Mouse (Mus musculus): Measurements from ENCODE around the gene Mdm2.

Mdm2 gene

DNA sequence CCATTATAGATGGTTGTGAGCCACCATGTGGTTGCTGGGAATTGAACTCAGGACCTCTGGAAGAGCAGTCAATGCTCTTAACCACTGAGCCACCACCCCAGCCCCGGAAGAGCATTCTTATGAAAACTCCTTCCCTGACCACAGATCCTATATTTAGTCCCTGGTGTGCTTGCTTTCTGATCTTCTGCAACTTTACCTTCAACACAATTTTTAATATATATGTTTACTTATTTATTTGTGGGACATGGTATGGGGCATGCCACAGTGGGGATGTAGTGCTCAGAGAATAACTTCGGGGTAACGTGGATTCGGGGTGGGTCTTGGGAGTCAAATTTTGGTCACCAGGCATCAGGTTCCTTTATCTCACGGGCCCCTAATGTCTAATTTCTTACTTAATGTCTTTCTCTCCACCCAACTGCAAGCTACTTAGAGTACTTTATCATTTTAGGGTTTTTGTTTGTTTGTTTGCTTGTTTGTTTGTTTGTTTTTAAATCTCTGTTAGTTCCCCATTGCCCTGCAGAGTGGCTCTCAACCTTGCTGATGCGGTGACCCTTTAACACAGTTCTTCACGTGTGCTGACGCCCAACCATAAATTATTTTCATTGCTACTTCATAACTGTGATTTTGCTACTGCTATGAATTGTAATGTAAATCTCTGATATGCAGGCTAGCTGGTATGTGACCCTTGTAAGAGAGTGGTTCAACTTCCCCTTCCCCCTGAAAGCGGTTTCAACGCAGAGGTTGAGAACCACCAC is 41.8 kb downstream of the Mdm2 start:
- no peak for DNase-seq (ENCODE audit: low read depth, low spot score)

DNA sequence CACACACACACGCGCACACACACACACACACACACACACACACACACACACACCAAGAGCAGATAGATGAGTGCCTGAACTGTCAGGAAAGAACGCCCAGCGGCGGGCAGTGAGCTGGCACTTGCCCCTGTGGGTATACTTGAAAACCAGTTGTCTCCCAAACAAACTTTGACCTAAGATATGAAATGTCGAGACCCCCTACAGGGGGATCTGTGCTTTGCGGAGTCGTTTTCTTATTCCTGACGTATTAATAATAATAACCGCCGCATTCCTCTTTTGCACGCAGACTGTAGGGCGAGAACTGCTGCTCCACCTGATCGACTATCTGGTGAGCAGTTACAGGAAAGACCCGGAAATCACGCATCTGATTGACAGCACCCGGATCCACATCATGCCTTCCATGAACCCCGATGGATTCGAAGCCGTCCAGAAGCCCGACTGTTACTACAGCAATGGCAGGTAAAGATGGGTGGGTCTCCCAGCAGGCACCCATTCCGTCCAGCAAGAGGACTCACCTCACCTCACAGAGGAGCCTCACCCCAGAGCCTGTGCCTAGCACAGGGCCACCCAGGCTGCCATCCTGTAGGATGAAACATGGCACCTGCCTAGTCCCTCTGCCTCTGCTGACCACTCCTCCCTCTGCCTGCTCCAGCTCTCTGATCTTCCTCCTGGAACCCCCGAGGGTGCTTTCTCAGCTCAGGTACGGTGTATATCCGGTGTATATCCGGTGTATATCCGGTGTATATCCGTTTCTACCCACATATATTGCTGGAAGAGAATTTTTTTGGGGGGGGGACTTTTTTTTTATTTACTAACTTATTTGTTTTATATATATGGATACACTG is 42.7 kb downstream of the Mdm2 start:
- no peak for DNase-seq (ENCODE audit: low read depth, low spot score)

DNA sequence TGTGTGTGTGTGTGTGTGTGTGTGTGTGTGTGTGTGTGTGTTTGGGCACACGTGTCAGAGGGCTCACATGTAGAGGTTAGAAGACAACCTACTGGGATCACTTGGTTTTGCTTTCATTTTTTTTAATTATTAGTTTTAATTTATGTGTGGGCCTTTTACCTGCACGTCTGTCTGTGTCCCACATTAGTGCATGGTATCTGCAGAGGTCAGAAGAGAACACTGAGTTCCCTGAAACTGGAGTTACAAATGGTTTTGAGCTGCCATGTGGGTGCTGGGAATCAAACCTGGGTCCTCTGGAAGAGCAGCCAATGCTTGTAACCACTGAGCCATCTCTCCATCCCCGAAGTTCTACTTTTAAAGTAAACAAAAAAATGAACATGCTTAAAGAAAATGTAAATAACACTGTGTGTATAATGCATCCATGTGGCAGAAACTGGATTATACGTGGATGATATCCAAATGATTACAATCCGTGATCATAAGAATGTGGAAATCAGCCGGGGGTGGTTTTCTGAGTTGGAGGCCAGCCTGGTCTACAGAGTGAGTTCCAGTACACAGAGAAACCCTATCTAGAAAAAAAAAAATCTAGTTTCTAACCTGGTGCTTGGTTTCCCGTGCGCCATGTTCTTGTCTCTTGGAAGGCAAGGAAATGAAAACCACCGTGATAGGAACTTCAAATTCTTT is 43.5 kb downstream of the Mdm2 start:
- no peak for DNase-seq (ENCODE audit: low read depth, low spot score)

DNA sequence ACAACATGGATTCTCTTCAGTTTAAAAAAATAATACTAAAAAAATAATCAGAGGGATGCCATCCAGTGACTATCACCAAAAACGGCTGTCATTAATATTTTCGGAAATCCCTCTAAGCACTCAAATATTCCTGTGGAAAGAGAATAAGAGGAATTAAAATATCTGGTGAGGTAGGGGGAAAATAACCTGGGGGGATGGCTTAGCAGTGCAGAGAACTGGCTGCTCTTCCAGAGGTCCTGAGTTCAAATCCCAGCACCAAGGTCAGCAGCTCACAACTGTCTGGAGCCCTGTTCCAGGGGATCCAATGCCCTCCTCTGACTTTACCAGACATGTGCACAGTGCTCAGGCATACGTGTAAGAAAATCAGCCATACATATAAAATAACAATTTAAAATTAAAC is 44.2 kb downstream of the Mdm2 start:
- DNase-seq (ENCODE audit: low read depth, low spot score): no peak

DNA sequence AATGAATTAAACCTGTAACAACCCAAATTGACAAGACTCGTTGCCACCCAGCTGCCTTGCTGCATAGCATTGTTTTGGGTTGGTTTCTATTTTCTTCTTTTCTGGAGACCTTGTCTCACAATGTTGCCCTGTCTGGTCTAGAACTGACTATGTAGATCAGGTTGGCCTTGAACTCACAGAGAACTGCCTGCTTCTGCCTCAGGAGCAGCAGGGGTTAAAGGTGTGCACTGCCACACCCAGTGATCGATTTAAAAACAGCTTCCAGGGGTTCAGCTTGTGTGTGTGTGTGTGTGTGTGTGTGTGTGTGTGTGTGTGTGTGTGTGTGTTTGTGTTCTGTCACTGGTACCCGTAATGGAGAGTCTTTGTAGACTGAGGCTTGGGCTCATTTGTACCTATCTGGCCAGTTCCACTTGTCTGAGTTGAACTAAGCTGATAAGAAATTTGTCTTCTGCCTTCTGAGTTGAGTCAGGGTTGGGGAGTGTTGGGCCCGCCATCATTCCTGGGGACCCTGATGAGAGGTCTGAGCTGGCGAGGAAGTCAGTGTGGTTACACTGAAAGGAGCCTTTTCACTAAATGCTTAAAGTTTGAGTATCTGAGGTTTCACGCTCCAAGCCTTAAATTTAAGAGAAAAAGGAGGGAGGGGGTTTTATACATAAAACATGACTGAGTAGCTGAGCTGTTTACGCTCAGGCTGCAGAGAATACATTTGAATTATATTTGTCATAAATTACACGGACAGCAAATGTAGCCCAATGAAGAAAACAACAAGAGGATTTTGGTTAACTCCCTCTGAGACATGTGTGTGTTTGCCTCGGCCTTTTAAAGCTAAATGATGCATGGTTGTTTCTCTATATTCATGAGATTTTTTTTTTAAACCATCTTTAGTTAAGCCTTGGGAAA is 44.9 kb downstream of the Mdm2 start:
- DNase-seq (ENCODE audit: low read depth, low spot score): no peak

DNA sequence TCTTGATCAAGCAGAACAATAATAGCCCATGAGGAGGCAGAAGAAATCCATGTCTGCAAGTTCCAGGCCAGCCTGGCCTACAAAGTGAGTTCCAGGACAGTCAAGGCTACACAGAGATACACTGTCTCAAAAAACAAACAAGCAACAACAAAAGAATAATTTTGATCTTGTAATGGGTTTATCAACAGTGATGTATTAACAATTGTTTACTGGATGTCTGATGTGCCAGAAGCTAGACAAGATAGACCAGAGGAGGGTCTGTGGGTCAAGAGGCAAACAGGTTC is 45.7 kb downstream of the Mdm2 start:
- no peak for DNase-seq (ENCODE audit: low read depth, low spot score)

DNA sequence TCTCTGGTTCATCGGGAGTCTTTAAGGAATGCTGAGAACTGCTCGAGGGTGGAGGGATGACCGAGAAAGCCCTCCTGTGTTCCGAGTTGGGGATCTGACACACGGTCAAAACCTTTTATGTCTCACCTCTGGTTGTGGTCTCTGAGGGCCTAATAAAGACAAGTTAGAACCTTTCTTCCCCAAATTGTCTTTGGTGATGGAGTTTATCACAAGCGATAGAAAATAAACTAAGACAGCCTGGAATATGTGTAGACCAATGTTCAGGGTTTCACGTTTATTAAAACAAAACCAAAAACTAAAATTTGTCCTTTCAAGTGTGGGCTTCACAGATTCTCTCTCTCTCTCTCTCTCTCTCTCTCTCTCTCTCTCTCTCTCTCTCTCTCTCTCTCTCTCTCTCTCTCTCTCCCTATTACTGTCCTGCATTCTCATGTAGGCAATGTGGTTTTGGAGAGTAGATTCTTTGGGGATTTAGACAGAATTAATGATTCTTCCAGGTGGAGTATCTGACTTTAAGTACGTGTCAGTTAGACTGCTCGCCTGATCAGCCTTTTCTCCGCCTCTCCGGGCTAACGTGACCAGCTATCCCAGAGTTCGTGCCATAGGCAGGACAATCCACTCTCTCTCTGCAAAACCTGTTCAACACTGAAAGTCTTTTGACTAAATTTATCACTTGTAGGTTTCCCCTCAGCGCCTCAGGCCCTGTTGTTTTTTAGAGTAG is 46.2 kb downstream of the Mdm2 start:
- no peak for DNase-seq (ENCODE audit: low read depth, low spot score)

DNA sequence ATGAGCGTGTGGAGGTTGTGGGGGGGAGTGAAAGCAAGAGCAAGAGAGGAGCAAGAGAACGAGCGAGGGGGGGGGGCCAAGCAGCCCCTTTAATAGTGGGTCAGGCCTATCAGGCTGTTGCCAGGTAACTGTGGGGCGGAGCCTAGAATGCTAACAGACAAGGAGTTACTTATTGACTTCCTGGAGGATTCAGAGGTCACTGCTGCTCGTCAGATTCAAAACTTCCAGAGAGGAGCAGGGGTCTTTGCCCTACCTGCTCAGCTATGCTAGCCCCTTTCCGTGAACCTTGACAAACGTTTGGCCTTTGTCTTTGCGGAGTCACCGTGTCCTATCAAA is 46.7 kb downstream of the Mdm2 start:
- no peak for DNase-seq (ENCODE audit: low read depth, low spot score)

DNA sequence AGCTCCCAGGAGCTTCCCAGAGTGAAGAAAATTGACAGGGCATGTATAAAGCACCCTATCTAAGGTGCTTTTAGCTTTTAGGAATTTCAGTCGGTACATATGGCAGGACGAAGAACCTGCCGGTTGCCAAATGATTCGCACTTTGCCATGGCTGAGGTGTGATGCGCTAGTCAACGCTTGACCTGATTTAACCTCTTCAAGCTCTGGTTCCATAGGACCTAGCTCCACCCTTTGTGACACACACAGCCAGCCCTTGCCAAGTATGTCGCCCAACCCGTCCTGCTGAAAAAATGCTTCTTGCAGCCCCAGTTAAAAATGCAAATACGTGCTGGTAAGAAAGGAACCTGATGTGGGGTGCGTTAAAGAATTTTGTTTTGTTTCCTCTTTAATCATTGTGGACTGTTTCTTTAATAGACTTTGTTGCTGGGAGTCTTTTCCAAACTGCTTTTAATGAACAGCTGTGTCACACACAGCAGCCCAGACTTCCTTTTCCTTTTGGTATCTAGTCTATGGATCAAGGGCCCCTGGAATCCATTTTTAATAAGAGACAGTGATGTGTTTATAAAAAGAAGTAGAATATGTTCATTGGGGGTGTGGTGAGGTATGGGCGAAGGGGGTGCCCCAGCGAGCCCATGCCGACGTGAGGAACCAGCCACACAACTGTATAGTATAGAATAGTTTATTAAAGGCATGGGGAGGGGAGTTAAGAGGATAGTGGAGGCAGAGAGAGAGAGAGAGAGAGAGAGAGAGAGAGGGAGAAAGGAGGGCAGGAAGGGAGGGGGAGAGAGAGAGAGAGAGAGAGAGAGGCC is 47.3 kb downstream of the Mdm2 start:
- no peak for DNase-seq (ENCODE audit: low read depth, low spot score)

DNA sequence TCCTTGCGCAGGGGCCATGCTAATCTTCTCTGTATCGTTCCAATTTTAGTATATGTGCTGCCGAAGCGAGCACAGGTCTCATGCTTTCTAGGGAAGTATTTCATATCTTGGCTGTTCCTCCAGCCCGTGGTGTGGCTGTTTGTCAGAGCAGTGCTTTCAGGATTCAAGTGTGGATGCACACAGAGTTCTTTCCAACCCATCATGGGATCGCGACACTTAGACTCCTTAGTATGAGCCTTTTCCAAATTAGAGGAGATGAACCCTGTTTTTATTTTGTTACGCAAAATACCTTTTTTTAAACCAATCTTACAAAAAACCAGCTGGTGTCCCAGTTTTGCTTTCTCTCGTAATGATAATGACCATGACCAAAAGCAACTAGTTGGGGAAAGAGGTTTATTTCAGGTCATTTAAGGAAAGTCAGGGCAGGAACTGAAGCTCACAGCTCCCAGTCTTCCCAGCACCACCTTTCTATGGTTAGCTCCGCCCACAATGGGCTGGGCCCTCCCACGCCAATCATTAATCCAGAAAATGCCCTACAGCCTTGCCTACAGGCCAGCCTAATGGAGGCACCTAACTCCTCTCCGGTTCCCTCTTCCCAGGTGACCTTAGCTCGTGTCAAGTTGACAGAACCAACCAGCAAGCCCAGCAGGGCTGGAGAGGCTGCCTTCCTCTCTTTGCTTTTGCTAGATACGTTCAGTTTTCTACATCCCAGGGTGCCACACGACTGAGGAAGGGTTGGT is 48.1 kb downstream of the Mdm2 start:
- DNase-seq (ENCODE audit: low read depth, low spot score): no peak

DNA sequence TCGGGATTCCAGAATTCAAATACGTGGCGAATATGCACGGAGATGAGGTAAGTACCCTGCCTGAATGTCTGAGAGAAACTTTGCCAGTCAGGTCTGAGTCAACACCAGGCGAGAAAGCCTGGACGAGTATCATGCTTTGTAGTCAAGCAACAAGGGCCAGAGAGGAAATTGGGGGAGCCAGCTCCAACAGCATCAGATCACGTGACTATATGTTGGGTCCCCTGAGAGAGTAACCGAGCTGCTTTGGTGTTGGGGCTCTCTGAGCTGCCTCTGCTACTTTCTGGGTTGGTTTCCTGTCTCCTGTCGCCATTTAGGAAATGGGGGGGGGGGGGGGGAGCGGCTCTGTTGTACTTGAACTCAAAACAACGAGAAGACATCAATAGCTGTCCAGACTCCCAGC is 50.7 kb downstream of the Mdm2 start:
- DNase-seq (ENCODE audit: low read depth, low spot score): no peak

DNA sequence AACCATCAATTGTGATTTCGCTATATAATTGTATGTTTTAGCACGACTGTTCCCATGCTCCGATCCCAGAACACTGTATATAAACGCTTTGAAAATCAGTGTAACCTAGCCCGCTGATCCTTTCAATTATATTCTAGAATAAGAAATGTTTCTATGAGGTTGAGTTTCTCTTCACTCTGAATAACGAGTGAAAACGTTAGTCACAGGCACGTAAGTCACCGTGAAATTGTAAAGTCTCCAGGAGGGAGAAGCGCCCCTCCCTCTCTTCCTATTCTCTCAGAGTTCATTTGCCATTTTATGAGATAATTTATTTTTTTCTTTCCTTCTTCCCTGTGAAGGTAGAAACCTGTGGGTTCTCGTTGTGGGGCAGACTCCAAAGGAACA is 51.1 kb downstream of the Mdm2 start:
- no peak for DNase-seq (ENCODE audit: low read depth, low spot score)

DNA sequence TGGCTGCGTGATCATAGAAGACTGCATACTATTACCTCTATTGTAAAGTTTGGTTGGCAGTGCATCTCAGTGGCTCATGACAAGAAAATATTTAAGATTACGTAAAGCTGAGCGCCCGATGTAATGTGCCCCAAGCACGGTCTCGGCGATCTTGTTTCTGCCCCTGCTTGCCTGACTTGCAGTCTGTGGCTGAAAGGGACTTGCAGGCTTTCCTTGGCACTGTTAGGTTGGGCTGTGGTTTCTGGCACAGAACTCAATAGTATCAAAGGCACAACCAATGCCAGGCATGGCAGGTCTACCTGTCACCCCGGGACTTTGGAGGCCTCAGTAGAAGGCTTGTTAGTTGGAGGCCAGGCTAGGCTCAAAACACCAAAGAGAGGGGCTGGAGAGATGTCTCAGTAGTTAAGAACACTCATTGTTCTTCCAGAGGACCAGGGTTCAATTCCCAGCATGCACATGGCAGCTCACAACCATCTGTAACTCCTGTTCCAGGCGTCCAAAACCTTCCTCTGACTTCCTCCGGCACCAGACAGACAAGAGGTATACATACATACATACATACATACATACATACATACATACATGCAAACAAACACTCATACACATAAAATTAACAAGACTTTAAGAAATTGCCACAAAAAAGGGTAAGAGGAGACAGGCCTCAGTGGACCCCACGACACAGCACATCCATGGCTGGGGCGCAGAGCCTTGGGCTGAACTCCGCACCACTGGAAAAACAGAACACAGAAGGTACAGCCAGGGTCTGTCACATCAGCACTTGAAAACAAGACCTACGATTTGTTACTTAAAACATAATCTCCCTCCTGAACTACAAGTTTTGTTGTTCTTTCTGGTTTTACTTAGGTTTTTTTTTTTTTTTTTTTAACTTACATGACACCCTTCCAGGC is 51.8 kb downstream of the Mdm2 start:
- no peak for DNase-seq (ENCODE audit: low read depth, low spot score)

DNA sequence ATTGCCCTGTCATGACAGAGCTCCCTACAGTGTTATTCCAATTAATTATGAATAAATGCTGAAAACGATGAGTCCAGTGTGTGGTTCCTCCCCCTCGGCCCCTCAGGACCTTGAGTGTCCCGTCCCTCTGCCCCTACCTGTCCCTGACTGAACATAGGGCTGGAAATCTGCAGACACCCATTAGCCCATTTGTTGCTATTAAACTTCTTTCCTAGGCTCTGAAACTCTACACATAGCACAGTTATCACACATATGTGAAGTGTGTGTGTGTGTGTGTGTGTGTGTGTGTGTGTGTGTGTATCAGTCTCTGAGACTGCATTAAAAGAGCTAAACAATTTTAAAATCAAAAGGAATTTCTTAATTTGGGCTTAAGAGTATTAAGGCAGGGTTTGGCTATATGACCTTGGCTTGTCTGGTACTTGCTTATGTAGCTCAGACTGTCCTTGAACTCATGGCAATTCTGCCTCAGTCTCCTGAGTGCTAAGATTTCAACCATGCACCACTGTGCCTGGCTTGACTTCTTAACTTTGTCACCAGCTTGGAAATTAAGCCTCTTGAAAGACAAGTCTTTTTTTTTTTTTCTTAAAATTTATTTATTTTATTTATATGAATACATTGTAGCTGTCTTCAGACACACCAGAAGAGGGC is 52.8 kb downstream of the Mdm2 start:
- no peak for DNase-seq (ENCODE audit: low read depth, low spot score)

DNA sequence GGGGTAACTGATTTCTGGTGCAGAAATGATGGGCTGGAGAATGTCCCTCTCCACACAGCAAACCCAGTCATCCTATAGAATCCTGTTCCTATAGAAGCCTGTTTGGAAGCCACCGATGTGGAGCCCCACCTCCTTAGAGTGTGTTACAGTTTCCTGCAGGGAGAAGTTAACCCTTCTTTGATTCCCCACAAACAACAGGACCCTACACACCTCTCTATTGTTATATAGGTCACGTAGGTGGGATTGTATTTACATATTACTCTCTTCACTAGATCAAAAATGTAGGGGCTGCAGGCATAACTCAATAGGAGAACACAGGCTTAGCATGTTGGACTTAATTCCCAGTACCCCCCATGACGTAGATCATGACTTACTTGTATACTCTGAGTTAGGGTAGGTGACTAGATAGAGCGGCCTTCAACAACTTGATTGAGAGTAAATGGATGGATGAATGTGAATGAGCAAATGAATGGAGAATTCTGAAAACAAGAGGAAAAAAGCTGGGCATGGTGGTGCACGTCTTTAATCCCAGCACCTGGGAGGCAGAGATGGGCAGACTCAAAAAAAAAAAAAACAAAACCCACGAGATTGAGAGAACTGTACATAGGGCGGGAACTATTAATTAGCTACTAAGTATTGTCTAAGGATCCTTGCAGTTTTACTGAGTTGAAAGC is 53.4 kb downstream of the Mdm2 start:
- no peak for DNase-seq (ENCODE audit: low read depth, low spot score)

DNA sequence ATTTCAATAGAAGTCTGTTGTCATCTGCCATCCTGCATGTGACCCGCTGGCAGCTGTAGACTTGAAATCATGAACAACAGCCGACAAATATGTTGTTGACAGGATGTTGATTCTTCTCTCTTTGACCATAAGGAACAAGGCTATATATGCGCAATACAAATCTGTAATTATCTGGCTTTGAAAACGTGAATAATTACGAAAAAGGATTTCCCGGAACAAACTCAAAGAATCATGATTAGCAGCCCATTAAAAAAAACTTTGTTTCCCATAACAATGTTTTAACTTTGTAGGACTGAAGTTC is 53.9 kb downstream of the Mdm2 start:
- DNase-seq (ENCODE audit: low read depth, low spot score): no peak

DNA sequence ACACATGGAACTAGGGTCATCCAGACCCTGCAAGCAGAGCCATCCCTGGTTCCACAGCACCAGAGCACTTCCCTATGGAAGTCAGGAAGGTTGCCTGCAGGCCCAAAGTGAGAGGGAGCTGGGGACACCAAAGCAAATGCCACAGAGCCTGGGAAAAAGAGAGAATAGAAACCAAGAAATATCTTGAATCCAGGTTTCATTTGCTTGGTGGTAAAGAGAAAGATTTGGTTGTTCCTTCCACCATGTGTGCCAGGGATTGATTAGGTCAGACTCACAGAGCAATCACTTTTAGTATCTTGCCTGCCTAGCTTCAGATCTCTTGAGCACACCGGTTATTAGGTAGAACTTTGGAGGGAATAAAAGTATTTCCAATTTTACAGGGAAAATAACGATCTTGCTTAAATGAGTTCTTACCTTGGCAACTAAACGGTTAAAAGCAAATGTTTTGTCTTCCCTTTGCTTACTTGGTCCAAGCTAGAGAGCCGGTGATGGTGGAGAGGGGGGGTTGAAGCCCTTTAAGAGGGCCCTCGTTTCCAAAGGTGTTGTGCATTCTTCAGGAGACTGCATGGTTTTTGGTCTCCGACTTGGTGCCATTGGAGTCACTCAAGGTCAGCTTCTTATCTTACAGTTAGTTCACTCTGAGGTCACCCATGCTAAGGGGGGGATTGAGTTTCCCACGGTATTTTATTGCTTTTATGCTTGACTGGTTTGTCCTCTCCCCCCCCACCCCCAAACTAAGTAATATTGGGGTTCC is 54.5 kb downstream of the Mdm2 start:
- no peak for DNase-seq (ENCODE audit: low read depth, low spot score)
